Mouse (Mus musculus): ENCODE results near the gene Agpat1.

- TF ChIP-seq CTCF (IDR thresholded peaks at IDR 0.05; ENCODE audit: borderline replicate concordance, extremely low read depth, insufficient read depth, insufficient read length) (no peak), POLR2A (IDR thresholded peaks at IDR 0.05; ENCODE audit: borderline replicate concordance, extremely low read depth, insufficient read depth, insufficient read length, poor library complexity, severe bottlenecking) (no peak)
These were observed 53.2 kb downstream of the Agpat1 start for GRCm38 (mm10) chr17:34657271-34657670.
